Mouse (Mus musculus) stomach, postnatal 0 days (tissue): ENCODE results near the gene Rnf26. TPM values are rescaled to one million over a fixed set of nuclear protein-coding genes. Genes with fewer than 3 reads are reported as not detected.
"Not testable (repeated sequence)": the region's sequence is repeated elsewhere in the genome, so short reads cannot be mapped to it uniquely, and the experiment has no call there.

Experiments
- ATAC-seq: fragments of 200-750 bp; cut with Nextera tagmentation; 2 replicates; pipeline ENCODE4 v1.8.0; 2017; ENCODE audit not compliant: low FRiP score, low TSS enrichment
- DNase-seq: peaks from one replicate; pipeline ENCODE4 v3.0.0-alpha.2; 2016; ENCODE audit warnings: low spot score
- H3K27ac ChIP-seq: fragments of 300-500 bp; sonication (generic); replicated peaks from 2 replicates; pipeline ENCODE4 v1.5.1; 2014; ENCODE audit warnings: mild to moderate bottlenecking, control low read depth
- H3K27me3 ChIP-seq: fragments of 300-500 bp; sonication (generic); 2 replicates; pipeline ENCODE4 v1.6.1; 2014; ENCODE audit warnings: low read length; ENCODE audit not compliant: control insufficient read depth, insufficient read depth
- H3K36me3 ChIP-seq: fragments of 300-500 bp; sonication (generic); 2 replicates; pipeline ENCODE4 v1.6.1; 2014; ENCODE audit warnings: low read length, mixed read lengths; ENCODE audit not compliant: control insufficient read depth, insufficient read depth
- H3K4me1 ChIP-seq: fragments of 300-500 bp; sonication (generic); replicated peaks from 2 replicates; pipeline ENCODE4 v1.6.1; 2014; ENCODE audit warnings: antibody characterized with exemption; ENCODE audit not compliant: control insufficient read depth, insufficient read depth
- H3K4me2 ChIP-seq: fragments of 300-500 bp; sonication (generic); replicated peaks from 2 replicates; pipeline ENCODE4 v1.6.1; 2014; ENCODE audit warnings: low read depth, mild to moderate bottlenecking, control low read depth, moderate library complexity
- H3K4me3 ChIP-seq: fragments of 300-500 bp; sonication (generic); 2 replicates; pipeline ENCODE4 v1.5.1; 2014; ENCODE audit warnings: low read depth, low read length, control low read depth
- H3K9ac ChIP-seq: fragments of 300-500 bp; sonication (generic); 2 replicates; pipeline ENCODE4 v1.6.1; 2014; ENCODE audit warnings: mild to moderate bottlenecking, low read length, control low read depth, mixed read lengths
- H3K9me3 ChIP-seq: fragments of 300-500 bp; sonication (generic); 2 replicates; pipeline ENCODE4 v1.6.1; 2016; ENCODE audit warnings: low read length; ENCODE audit not compliant: control insufficient read depth
- CTCF ChIP-seq: IDR thresholded peaks from 2 replicates; pipeline ENCODE4 v1.5.1; 2016; ENCODE audit warnings: antibody characterized with exemption, low read depth, mild to moderate bottlenecking, moderate library complexity
- EP300 ChIP-seq: optimal IDR thresholded peaks from 2 replicates; pipeline ENCODE3; 2016; ENCODE audit warnings: antibody characterized with exemption
- WGBS: fragments of 180-500 bp; shearing (Covaris S2); extraction: QIAGEN DNeasy Blood & Tissue Kit; methylation state at CpG from one replicate; pipeline ENCODE4 v1.1.7; 2014; 5-methylcytosine and 5-hydroxymethylcytosine counted together
- polyA plus RNA-seq: library from polyadenylated mRNA; unstranded; fragments of >200 nt; fragmentation: Nextera tagmentation; extraction: Ambion mirVana; gene quantifications from 2 replicates; pipeline ENCODE4 v1.2.1, GENCODE M21; 2015

Gene Rnf26
- polyA plus RNA-seq, 1 experiment from 2014 or later, result 22.0 TPM

DNA sequence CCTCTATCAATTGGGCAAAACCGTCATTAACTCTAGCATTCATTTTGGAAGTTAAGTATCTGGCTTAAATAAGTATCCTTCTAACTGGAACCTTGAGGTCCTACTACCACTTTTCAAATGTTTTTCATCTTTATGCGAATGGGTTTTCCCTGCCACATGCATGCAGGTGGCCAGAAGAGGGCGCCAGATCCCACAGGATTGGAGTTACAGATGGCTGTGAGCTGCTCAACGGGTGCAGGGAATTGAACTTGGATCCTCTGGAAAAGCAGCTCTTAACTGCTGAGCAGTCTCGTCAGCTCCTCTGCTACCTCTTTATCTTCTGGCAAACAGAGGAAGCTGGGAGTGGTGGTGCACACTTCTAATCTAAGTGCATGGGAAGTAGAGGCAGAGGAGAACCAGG lies 5.7 kb upstream of the Rnf26 start:
- Histone ChIP-seq H3K4me1 (no peaks in the 10 kb centered on the region), H3K36me3 (no peaks in the 10 kb centered on the region), H3K27me3 (no peaks in the 10 kb centered on the region), H3K9ac (no peak overlapping the region), H3K4me2 (no peak overlapping the region), H3K9me3 (no peaks in the 10 kb centered on the region), H3K4me3 (no peak overlapping the region), H3K27ac (no peak overlapping the region)
- ATAC-seq (no peak), DNase-seq (peak; percentile 48)
- TF ChIP-seq EP300, result no peak
- peak; percentile 71 for TF ChIP-seq CTCF
- WGBS, result 49% methylated on average over 5 of the region's 5 CpGs

DNA sequence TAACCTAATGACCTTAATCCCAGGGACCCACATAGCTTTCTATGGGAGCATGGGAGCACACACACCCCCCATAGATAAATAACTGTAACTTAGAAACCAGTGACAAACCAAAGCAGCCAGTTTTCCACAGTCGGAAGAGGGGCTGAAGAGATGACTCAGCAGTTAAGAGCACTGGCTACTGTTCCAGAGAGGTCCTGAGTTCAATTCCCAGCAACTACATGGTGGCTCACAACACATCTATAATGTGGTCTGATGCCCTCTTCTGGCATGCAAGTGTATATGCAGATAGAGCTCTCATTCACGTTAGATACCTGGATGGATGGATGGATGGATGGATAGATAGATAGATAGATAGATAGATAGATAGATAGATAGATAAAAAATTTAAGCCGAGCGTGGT lies 2.9 kb upstream of the Rnf26 start:
- H3K4me1 ChIP-seq, result no peaks in the 10 kb centered on the region
- H3K4me2 ChIP-seq, result no peak overlapping the region
- no peaks in the 10 kb centered on the region for H3K9me3 ChIP-seq
- DNase-seq, result no peak
- H3K27me3 ChIP-seq, result no peaks in the 10 kb centered on the region
- 92% methylated on average over 4 of the region's 4 CpGs for WGBS
- H3K27ac ChIP-seq, result no peak overlapping the region
- no peak overlapping the region for H3K9ac ChIP-seq
- no peak for ATAC-seq
- TF ChIP-seq CTCF (peak; percentile 49), EP300 (no peak)
- H3K4me3 ChIP-seq, result no peak overlapping the region
- no peaks in the 10 kb centered on the region for H3K36me3 ChIP-seq

DNA sequence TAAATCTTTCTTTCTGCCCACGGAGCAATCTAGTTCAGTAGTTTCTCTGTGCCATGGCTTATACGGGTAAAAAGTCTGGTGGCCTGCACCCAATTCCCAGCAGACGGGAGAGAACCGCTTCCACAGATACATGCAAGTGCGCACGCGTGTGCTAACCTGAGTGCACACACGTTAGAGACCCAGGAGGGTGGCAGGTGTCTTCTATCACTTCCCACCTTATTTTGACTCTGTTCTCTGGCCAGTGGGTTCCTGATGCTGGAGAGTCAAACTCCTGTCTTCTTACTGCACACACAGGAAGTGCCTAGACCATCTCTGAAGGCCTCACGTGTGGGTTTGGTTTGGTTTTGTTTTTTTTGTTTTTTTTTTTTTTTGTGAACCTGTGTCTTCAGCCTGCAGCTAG lies 2.3 kb upstream of the Rnf26 start:
- no peak overlapping the region for H3K4me2 ChIP-seq
- no peak for TF ChIP-seq CTCF
- TF ChIP-seq EP300, result no peak
- H3K27me3 ChIP-seq, result no peaks in the 10 kb centered on the region
- H3K4me1 ChIP-seq, result no peaks in the 10 kb centered on the region
- no peak for ATAC-seq
- 85% methylated on average over 9 of the region's 9 CpGs for WGBS
- DNase-seq, result no peak
- H3K27ac ChIP-seq, result no peak overlapping the region
- no peaks in the 10 kb centered on the region for H3K9me3 ChIP-seq
- H3K9ac ChIP-seq, result no peak overlapping the region
- no peak overlapping the region for H3K4me3 ChIP-seq
- no peaks in the 10 kb centered on the region for H3K36me3 ChIP-seq

DNA sequence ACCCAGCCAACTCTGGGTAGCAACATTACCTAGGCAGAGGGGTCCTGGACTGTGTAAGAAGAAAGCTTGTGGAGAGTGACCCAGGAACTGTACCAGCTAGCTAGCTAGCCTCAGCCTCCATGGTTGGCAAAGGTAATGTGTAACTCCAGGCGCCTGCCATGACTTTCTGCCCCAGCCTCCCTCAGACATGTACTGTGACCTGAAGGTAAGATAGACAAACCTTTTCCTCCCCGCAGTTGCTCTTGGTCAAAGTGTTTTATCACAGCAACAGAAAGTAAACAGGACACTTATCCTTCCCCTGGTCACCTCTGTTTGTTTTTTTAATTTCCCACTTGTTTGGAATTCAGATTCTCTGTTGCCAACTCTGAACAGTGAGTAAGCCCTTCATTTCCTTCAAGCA lies 1.1 kb upstream of the Rnf26 start:
- Histone ChIP-seq H3K4me1 (0 out of 2 replicates have a peak, but pooled peaks cover 4% of the 10 kb centered on the region), H3K4me3 (no peak overlapping the region), H3K9me3 (no peaks in the 10 kb centered on the region), H3K9ac (no peak overlapping the region), H3K4me2 (no peak overlapping the region), H3K27me3 (no peaks in the 10 kb centered on the region), H3K27ac (no peak overlapping the region), H3K36me3 (no peaks in the 10 kb centered on the region)
- DNase-seq (no peak), ATAC-seq (no peak)
- WGBS, result 60% methylated on average over 2 of the region's 2 CpGs
- TF ChIP-seq EP300 (no peak), CTCF (no peak)

DNA sequence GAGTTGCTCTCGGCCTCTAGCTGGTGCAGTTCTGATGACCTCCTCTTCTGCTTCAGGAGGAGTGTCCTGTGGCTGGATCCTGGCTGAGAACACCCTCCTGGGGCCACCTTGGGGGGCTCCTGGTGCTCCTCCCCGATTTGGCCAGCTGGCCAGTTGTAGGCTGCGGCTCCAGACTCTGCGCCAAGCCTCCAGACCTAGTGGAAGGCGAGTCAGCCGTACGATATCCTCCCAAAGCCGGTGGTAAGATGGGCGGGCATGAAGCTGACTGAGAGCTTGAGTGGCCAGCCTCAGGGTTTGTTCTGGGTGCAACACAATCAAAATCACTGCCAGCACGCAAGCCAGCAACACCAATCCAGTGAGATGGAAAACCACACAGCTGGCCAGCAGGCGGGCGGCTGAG lies 1.4 kb downstream of the Rnf26 start:
- Histone ChIP-seq H3K4me1 (peaks cover 14% of the 10 kb centered on the region), H3K4me2 (0 out of 2 replicates have a peak overlapping the region, but pooled peaks have one; percentile 8)
- ATAC-seq, H3K36me3 ChIP-seq, H3K27me3 ChIP-seq, H3K9me3 ChIP-seq, DNase-seq, H3K27ac ChIP-seq, H3K4me3 ChIP-seq, H3K9ac ChIP-seq: not testable (repeated sequence)
- WGBS, result 44% methylated on average over 8 of the region's 12 CpGs

DNA sequence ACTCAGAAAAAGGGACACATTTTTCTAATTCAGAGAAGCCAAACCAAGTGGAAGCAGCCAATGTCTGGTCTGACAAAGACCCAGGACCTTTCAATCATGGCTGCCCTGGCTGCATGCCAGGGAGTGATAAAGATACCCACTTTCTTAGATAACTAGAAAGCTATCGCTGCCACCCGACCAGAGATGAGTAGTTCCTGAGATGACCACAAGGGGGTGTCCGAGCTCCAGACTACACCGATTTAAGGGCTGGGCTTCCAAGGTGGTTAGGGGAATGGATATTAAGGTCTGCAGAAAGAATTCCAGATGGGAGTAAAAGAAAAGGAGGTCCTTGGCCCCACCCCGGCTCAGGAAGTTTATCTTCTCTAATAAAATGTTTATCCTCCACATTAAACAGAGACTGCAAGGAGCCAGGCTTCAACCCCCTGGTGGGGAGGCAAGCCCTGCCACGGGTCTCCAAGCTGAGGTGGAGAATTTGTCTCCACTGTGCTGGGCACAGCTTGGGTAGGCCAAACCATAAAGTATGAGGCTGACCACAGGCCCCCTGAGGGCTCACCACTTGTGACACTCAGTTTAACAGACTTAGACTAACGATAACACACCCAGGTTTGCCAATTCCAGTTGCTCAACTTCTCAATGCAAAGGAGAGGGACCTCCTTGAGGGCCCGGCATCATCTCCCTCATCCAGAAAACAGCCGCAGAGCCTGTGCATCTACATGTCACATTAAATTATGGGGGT lies 3.8 kb downstream of the Rnf26 start:
- Histone ChIP-seq H3K36me3 (no peaks in the 10 kb centered on the region), H3K9me3 (no peaks in the 10 kb centered on the region), H3K4me1 (peaks cover 14% of the 10 kb centered on the region), H3K4me2 (peak overlapping the region; percentile 9; the same call in 1 of the 2 replicates), H3K27ac (no peak overlapping the region), H3K27me3 (no peaks in the 10 kb centered on the region), H3K4me3 (no peak overlapping the region), H3K9ac (0 out of 2 replicates have a peak overlapping the region, but pooled peaks have one; percentile 8)
- ATAC-seq, result no peak
- peak; percentile 75 for DNase-seq
- WGBS, result 18% methylated on average over 9 of the region's 9 CpGs
- TF ChIP-seq CTCF, result peak; percentile 84
- no peak for TF ChIP-seq EP300
